Mouse (Mus musculus): ENCODE measurements around the gene Aaas.

DNA sequence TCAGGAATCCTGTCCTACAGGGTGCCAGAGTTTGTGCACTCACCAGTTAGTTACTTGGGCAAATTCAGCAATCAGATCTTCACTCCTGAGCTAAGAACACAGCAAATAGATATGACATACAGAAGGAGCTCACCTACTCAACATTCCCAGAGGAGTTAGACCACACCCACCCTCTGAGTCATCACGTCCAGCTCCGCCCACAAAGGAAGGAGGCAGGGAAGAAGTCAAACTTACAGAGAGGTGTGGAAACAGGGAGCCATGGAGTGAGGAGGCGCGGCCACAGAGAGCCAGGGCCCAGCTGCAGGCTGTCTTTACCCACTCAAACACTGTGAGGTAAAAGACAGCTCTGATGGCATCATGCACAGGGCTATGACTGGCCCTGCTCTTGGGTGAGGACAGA lies 4.1 kb downstream of the Aaas start:
- no peak for TF ChIP-seq CTCF (IDR thresholded peaks at IDR 0.05; ENCODE audit: borderline replicate concordance, insufficient read depth, low read depth, low read length)
- no peak for TF ChIP-seq POLR2A (IDR thresholded peaks at IDR 0.05; ENCODE audit: borderline replicate concordance, insufficient read depth, low read length)

Data from cerebellum, adult 2 months (tissue).